Mouse (Mus musculus) limb, embryonic 11.5 days (tissue): ENCODE data around the gene Srrm3. TPM values are rescaled to one million over a fixed set of nuclear protein-coding genes. Genes with fewer than 3 reads are reported as not detected.

ENCODE experiments used
- ATAC-seq: fragments of 200-750 bp; cut with Nextera tagmentation; 2 replicates; pipeline ENCODE4 v1.8.0; 2017; ENCODE audit warnings: low read depth; ENCODE audit not compliant: insufficient number of reproducible peaks, low FRiP score, low TSS enrichment
- DNase-seq: peaks from one replicate; pipeline ENCODE4 v3.0.0-alpha.2; 2015; ENCODE audit warnings: low spot score
- H3K27ac ChIP-seq: fragments of 300-500 bp; sonication (generic); replicated peaks from 2 replicates; pipeline ENCODE4 v1.5.1; 2014; ENCODE audit warnings: low read depth, mild to moderate bottlenecking, low read length
- H3K27me3 ChIP-seq: fragments of 300-500 bp; sonication (generic); 2 replicates; pipeline ENCODE4 v1.6.1; 2014; ENCODE audit warnings: mild to moderate bottlenecking, low read length, mixed read lengths; ENCODE audit not compliant: control insufficient read depth, insufficient read depth
- H3K36me3 ChIP-seq: fragments of 300-500 bp; sonication (generic); 2 replicates; pipeline ENCODE4 v1.6.1; 2014; ENCODE audit warnings: mild to moderate bottlenecking, low read length, moderate library complexity, mixed read lengths; ENCODE audit not compliant: control insufficient read depth, insufficient read depth
- H3K4me1 ChIP-seq: fragments of 300-500 bp; sonication (generic); 2 replicates; pipeline ENCODE4 v1.6.1; 2014; ENCODE audit warnings: low read length, mixed read lengths; ENCODE audit not compliant: control insufficient read depth, insufficient read depth
- H3K4me2 ChIP-seq: fragments of 300-500 bp; sonication (generic); 2 replicates; pipeline ENCODE4 v1.6.1; 2014; ENCODE audit warnings: low read depth, mild to moderate bottlenecking, moderate library complexity; ENCODE audit not compliant: severe bottlenecking
- H3K4me3 ChIP-seq: fragments of 300-500 bp; sonication (generic); 2 replicates; pipeline ENCODE4 v1.5.1; 2014; ENCODE audit warnings: low read depth, low read length
- H3K9ac ChIP-seq: fragments of 300-500 bp; sonication (generic); 2 replicates; pipeline ENCODE4 v1.6.1; 2014; ENCODE audit warnings: mild to moderate bottlenecking, low read length
- H3K9me3 ChIP-seq: fragments of 300-500 bp; sonication (generic); 2 replicates; pipeline ENCODE4 v1.6.1; 2016; ENCODE audit warnings: low read length; ENCODE audit not compliant: control insufficient read depth
- WGBS: fragments of 180-500 bp; shearing (Covaris S2); extraction: QIAGEN DNeasy Blood & Tissue Kit; methylation state at CpG from one replicate; pipeline ENCODE4 v1.1.7; 2014; 5-methylcytosine and 5-hydroxymethylcytosine counted together
- polyA plus RNA-seq: library from polyadenylated mRNA; unstranded; fragments of >200 nt; fragmentation: Nextera tagmentation; extraction: Ambion mirVana; gene quantifications from 2 replicates; pipeline ENCODE4 v1.2.1, GENCODE M21; 2014

The Srrm3 gene
- polyA plus RNA-seq, 1 experiment from 2014 or later: not detected

- WGBS: 59% methylated on average over 2 of the region's 2 CpGs
- Histone ChIP-seq H3K4me1 (peaks cover 12% of the 10 kb centered on the region), H3K36me3 (no peaks in the 10 kb centered on the region), H3K9me3 (no peaks in the 10 kb centered on the region), H3K27ac (no peak overlapping the region), H3K27me3 (no peaks in the 10 kb centered on the region), H3K4me2 (no peak overlapping the region), H3K4me3 (no peak overlapping the region), H3K9ac (no peak overlapping the region)
- no peak for DNase-seq
- no peak for ATAC-seq
These were observed 2.0 kb upstream of the Srrm3 start for GRCm38 (mm10) chr5:135804735-135805134.

- Histone ChIP-seq H3K27me3 (no peaks in the 10 kb centered on the region), H3K4me3 (no peak overlapping the region), H3K36me3 (no peaks in the 10 kb centered on the region), H3K9ac (no peak overlapping the region), H3K9me3 (no peaks in the 10 kb centered on the region), H3K4me1 (no peaks in the 10 kb centered on the region), H3K4me2 (no peak overlapping the region), H3K27ac (no peak overlapping the region)
- WGBS: 42% methylated on average over 3 of the region's 3 CpGs
- ATAC-seq (no peak), DNase-seq (no peak)
These were observed 560 bp downstream of the Srrm3 start for GRCm38 (mm10) chr5:135807263-135807637.

GRCm38 (mm10) chr5:135812991-135813390 is 6.3 kb downstream of the Srrm3 start:
- no peak overlapping the region for H3K4me3 ChIP-seq
- no peak for ATAC-seq
- H3K27ac ChIP-seq: no peak overlapping the region
- no peaks in the 10 kb centered on the region for H3K36me3 ChIP-seq
- no peak overlapping the region for H3K9ac ChIP-seq
- H3K9me3 ChIP-seq: no peaks in the 10 kb centered on the region
- 75% methylated on average over 5 of the region's 5 CpGs for WGBS
- H3K4me2 ChIP-seq: no peak overlapping the region
- no peak for DNase-seq
- H3K27me3 ChIP-seq: no peaks in the 10 kb centered on the region
- no peaks in the 10 kb centered on the region for H3K4me1 ChIP-seq

- Histone ChIP-seq H3K9ac (no peak overlapping the region), H3K4me2 (no peak overlapping the region), H3K4me3 (no peak overlapping the region), H3K27me3 (peaks cover 3% of the 10 kb centered on the region; the same call in 1 of the 2 replicates), H3K4me1 (no peaks in the 10 kb centered on the region; the same call in 1 of the 2 replicates), H3K27ac (no peak overlapping the region), H3K36me3 (no peaks in the 10 kb centered on the region), H3K9me3 (no peaks in the 10 kb centered on the region)
- ATAC-seq (no peak), DNase-seq (no peak)
- WGBS: 40% methylated on average over 7 of the region's 7 CpGs
These were observed 11.8 kb downstream of the Srrm3 start for GRCm38 (mm10) chr5:135818491-135818890.

- DNase-seq (peak; percentile 54), ATAC-seq (no peak)
- Histone ChIP-seq H3K9me3 (no peaks in the 10 kb centered on the region), H3K9ac (no peak overlapping the region), H3K36me3 (no peaks in the 10 kb centered on the region), H3K4me2 (no peak overlapping the region), H3K4me1 (no peaks in the 10 kb centered on the region; the same call in 1 of the 2 replicates), H3K4me3 (no peak overlapping the region), H3K27me3 (peaks cover 3% of the 10 kb centered on the region; the same call in 1 of the 2 replicates), H3K27ac (no peak overlapping the region)
- 23% methylated on average over 7 of the region's 7 CpGs for WGBS
These were observed 15.7 kb downstream of the Srrm3 start for GRCm38 (mm10) chr5:135822316-135822944.

GRCm38 (mm10) chr5:135824517-135824916 is 17.8 kb downstream of the Srrm3 start:
- no peaks in the 10 kb centered on the region for H3K27me3 ChIP-seq
- ATAC-seq (no peak), DNase-seq (no peak)
- 47% methylated on average over 3 of the region's 3 CpGs for WGBS
- H3K36me3 ChIP-seq: no peaks in the 10 kb centered on the region
- H3K4me1 ChIP-seq: no peaks in the 10 kb centered on the region; the same call in 1 of the 2 replicates
- H3K9ac ChIP-seq: no peak overlapping the region
- no peaks in the 10 kb centered on the region for H3K9me3 ChIP-seq
- H3K4me2 ChIP-seq: no peak overlapping the region
- no peak overlapping the region for H3K27ac ChIP-seq
- H3K4me3 ChIP-seq: no peak overlapping the region

- no peak for ATAC-seq
- no peaks in the 10 kb centered on the region for H3K27me3 ChIP-seq
- no peaks in the 10 kb centered on the region; the same call in 1 of the 2 replicates for H3K4me1 ChIP-seq
- H3K4me2 ChIP-seq: no peak overlapping the region
- no peak for DNase-seq
- no peaks in the 10 kb centered on the region for H3K36me3 ChIP-seq
- H3K27ac ChIP-seq: no peak overlapping the region
- H3K9ac ChIP-seq: no peak overlapping the region
- no peaks in the 10 kb centered on the region for H3K9me3 ChIP-seq
- 47% methylated on average over 6 of the region's 6 CpGs for WGBS
- no peak overlapping the region for H3K4me3 ChIP-seq
These were observed 19.5 kb downstream of the Srrm3 start for GRCm38 (mm10) chr5:135826225-135826624.

- Histone ChIP-seq H3K27ac (no peak overlapping the region), H3K9ac (no peak overlapping the region), H3K4me3 (no peak overlapping the region), H3K9me3 (no peaks in the 10 kb centered on the region), H3K36me3 (no peaks in the 10 kb centered on the region), H3K4me1 (no peaks in the 10 kb centered on the region), H3K4me2 (no peak overlapping the region), H3K27me3 (no peaks in the 10 kb centered on the region)
- 85% methylated on average over 8 of the region's 8 CpGs for WGBS
- no peak for DNase-seq
- no peak for ATAC-seq
These were observed 22.7 kb downstream of the Srrm3 start for GRCm38 (mm10) chr5:135829381-135829780.

GRCm38 (mm10) chr5:135832729-135833128 is 26.0 kb downstream of the Srrm3 start:
- H3K27ac ChIP-seq: no peak overlapping the region
- H3K27me3 ChIP-seq: 0 out of 2 replicates have a peak, but pooled peaks cover 5% of the 10 kb centered on the region
- H3K36me3 ChIP-seq: no peaks in the 10 kb centered on the region
- no peak overlapping the region for H3K9ac ChIP-seq
- ATAC-seq: no peak
- no peak overlapping the region for H3K4me3 ChIP-seq
- no peak overlapping the region for H3K4me2 ChIP-seq
- WGBS: 41% methylated on average over 4 of the region's 4 CpGs
- H3K4me1 ChIP-seq: no peaks in the 10 kb centered on the region
- no peak for DNase-seq
- no peaks in the 10 kb centered on the region for H3K9me3 ChIP-seq
